Mouse (Mus musculus): ENCODE data around the gene Efnb1.
"Not testable (repeated sequence)": the region's sequence is repeated elsewhere in the genome, so short reads cannot be mapped to it uniquely, and the experiment has no call there.

The Efnb1 gene

GRCm38 (mm10) chrX:99135523-99136258 lies at the start of gene Efnb1:
TSS of gene Efnb1 (plus strand) at chrX:99136130.
- DNase-seq = peak; percentile 96

DNA sequence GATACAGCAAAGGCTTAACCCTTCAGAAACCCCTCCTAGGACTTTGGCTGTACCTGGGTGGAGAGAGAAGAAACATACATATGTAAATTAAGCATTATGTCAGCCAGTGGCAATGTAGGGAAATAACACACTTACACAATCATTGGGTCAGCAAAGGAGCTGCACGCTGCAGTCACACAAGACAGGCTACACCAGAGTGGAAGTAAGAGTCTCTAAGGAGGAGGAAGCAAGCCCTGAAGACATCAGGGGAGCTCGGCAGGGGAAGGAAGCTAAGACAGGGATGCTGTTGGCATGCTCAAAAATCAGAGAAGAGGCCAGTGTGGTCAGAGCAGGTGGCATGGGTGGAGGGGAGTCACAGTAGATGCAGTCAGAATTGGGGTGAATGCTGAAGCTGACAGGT lies 43.2 kb upstream of the Efnb1 start:
- DNase-seq = no peak

DNA sequence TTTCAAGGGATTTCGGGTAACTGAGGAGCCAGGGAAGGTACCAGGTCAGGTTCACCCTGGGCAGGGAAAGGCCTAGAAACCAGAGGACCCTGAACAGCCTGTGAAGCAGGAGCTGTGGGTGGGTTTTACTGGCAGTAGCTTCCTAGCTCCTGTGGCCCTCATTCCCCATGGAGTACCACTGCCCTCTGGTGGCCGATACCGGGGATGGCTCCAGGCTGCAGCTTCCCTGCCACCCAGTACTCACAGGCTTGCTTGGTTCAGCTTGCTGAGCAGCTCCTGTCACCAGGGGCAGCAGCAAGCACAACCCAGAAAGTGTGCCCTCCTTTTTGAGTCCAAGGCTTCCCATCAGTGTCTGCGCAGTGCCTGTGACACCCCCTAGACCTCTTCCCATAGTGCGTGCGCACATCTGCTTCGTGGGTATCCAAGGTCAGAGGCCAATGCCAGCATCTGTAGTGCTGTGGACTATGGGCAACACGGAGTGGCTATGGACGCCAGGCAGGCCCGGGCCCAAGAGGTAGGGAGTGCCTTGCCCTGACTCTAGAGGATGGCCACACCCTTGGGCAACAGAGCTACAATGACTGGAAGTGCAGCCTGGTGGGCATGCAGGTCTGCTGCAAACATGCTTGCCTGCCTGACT lies 24.7 kb upstream of the Efnb1 start:
- DNase-seq = not testable (repeated sequence)

- DNase-seq = no peak
Measured at GRCm38 (mm10) chrX:99119510-99119909, 16.4 kb upstream of the Efnb1 start.

DNA sequence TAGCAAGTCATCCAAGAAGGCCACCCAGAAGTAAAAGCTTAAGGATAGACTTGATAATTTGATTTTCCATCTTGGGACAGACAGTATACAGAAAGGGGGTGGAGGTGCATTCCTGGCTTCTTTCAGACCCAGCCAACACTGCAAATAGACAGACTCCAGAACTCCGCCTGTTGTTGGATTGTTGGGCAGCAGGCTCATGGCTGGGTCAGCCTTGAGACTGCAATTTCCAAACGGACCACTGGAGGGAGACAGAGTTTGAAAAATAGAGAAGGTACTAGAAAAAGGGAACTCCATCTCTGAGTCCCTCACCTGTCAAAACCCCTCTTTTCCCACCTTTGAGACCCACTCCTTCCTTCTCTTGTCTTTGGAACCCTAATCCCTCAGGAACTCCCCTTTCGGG lies 5.9 kb upstream of the Efnb1 start:
- peak; percentile 70 for DNase-seq

GRCm38 (mm10) chrX:99132573-99132972 lies 3.4 kb upstream of the Efnb1 start:
- no peak for DNase-seq

DNA sequence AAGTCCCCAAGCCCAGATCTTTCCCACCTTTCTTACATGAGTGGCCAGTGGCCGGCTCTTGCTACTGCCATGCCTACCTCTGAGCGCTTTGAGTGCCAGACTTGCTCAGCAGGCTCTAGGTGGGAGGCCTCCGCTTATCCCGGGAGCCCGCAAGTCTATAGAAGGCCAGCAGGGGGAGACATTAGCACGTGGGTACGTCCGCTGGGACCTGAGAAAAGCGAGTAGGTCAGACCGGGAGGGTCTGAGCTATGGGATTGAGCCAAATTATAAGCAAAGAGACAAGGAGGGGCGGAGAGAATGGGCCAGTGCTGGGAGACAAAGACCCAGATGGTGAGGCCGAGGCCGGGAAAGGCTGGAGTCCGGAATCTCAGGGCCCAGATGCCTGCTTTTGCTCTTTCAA lies 1.0 kb upstream of the Efnb1 start:
- peak; percentile 90 for DNase-seq

DNA sequence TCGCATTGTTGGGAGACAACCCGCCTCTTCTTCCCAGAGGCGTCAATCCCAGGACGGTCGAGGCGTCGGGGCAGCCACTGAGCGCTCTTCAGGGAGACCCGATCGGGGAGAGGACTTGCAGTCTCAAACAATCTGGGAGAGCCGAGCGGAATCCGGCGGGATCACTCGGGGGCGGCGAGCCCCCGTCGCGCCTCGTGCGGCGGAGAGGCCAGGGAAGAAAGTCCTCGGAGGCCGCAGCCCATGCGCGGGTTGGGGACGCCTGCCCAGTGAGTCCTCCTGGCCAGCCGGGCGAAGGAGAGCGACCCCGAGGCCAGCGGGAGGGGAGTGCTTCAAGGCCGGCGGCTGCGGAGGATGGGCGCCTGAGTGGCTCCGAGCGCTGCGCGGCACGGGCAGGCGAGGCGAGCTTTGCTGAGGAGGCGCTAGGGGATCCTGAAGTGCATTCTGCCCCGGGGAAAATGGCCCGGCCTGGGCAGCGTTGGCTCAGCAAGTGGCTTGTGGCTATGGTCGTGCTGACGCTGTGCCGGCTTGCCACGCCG lies 569 bp downstream of the Efnb1 start:
- peak; percentile 61 for DNase-seq

DNA sequence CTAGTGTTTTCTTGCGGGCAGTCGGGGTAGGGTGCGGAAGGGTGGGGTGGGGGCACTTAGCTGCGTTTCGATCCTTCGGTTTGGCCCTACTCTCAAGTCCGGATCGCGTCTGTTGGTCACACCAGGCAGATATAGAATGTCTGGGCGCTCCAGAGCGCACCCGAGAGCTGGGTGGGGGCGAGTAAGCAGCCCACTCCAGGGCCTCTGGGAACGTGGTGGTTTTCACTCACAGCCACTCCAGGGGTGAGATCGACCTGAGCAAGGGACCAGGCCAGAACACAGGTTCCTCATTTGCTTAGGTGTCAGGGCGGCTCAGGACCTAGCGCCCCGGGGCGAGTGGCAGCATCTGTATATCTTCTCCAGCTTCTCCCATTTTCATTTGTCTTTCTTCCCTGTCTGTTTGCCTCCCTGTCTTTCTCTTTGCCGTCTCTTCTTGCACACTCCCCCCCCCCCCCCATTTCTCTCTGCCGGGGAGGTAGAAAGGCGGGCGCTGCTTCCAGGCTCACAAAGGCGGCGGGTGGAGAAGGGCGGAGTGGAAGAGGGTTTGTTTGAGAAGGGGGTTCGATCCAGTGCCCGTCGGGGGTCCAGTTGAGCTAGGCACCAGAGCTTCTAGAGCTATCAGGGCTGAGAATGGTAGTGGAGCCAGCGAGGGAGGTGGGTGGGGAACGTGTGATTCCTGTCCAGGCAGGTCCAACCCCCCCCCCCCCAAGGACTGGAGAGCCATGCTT lies 1.4 kb downstream of the Efnb1 start:
- no peak for DNase-seq

GRCm38 (mm10) chrX:99137928-99138740 lies 2.2 kb downstream of the Efnb1 start:
- DNase-seq = peak; percentile 38

GRCm38 (mm10) chrX:99141079-99141478 lies 5.1 kb downstream of the Efnb1 start:
- no peak for DNase-seq

DNA sequence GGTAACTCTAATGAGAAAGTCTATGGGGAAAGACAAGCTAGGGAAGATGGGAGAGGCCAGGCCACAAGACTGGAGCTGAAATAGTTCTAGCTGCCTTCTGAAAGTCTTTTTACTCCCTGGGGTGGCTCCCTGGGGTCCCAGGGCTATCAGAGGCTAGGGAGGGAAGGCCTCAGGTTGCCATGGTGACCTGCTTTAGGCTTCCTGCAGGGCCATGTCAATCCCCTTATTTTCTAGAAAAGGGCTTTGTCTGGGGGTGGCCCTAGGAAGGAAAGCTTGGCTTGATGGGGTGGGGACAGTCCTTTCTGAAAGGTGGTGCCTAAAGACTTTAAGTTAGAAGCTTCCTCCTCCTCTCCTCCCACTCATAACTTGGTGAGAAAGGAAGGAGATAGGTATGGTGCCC lies 6.0 kb downstream of the Efnb1 start:
- DNase-seq = no peak

GRCm38 (mm10) chrX:99145561-99145960 lies 9.6 kb downstream of the Efnb1 start:
- DNase-seq = no peak

DNA sequence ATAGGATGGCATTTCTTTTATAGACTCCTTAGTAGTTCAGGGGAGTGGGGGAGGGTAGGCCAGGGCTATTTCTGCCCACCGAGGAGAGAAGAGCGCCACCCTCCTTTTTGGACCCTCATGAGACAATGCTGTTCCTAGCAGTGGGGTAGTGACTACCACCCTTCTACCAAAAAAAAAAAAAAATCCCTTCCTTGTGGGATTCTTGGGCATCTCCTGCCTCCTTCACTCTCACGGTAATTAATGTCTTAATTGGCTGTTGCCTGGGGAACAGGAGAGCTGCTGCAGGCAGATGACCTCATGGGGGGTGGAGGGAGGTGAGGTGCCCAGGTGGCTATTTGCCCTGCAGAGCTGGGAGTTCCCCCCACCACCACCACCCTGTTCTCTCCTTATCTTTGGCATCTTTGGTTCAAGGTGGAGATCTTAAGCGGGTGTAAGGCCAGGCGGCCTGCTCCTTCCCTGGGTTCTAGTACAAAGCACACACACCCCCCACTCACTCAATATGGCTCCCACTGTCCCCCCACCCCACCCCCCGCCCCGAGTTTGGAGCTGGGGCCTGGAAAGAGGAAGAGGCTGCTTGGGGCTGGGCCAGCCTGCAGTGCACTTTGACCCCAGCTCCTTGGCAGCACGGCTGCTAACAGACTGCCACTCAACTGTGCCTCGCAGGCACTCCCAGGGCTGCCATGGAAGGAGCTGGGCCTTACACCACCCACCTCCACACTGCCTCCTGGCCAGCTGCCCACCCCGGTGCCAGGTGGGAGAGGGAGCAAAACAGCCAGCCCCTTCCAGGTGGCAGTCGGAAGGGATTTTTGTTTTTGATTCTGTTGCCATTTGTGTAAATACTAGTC lies 12.4 kb downstream of the Efnb1 start:
- DNase-seq = peak; percentile 45

GRCm38 (mm10) chrX:99149047-99149446 lies 13.1 kb downstream of the Efnb1 start:
- DNase-seq = no peak

GRCm38 (mm10) chrX:99149900-99150299 lies 14.0 kb downstream of the Efnb1 start:
- no peak for DNase-seq

GRCm38 (mm10) chrX:99150712-99151111 lies 14.8 kb downstream of the Efnb1 start:
- DNase-seq = no peak

GRCm38 (mm10) chrX:99151434-99151833 lies 15.5 kb downstream of the Efnb1 start:
- no peak for DNase-seq

GRCm38 (mm10) chrX:99152141-99152540 lies 16.2 kb downstream of the Efnb1 start:
- no peak for DNase-seq

DNA sequence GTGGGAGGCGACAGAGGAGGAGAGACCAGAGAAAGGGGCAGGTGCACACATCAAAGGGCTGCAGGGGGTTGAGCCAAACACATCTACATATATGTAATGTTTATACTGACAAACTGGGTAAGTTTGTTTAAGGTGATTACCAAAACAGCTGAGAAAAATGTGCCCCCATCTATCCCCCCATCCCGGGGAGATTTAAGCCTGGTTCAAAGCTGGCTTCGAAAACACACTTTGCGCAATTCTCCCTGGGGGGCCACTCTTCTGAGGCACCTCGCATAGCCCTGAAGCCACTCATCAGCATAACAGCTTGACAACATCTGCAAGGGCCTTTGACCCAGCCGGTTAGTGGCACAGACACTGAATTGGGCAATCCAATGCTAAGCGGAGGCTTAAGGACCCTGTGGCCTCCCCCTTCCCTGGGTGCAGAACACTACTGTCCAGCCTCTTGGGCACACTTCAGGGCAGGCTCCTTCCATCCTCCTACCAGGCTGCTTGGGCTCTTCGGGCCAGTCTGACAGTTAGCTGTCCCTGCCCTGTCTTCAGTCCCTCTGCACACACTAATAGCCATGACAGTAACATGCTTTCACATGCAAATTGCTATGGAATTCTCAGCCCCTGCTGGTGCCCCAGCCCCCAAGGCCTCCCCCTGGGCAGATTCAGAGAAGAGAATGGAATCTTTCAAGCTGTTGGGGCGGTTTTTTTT lies 16.8 kb downstream of the Efnb1 start:
- DNase-seq = peak; percentile 57

GRCm38 (mm10) chrX:99153266-99153646 lies 17.3 kb downstream of the Efnb1 start:
- no peak for DNase-seq
